Mouse (Mus musculus) layer of hippocampus, postnatal 25 days (tissue): ENCODE data around the gene Vamp1. TPM values are rescaled to one million over a fixed set of nuclear protein-coding genes. Genes with fewer than 3 reads are reported as not detected.

Source experiments
- DNase-seq, 2 experiments: peaks; one replicate each; pipeline ENCODE4 v3.0.0; 2022; ENCODE audit warnings: mixed read lengths in 2 of 2, low spot score in 1 of 2; ENCODE audit errors: extremely low spot score in 1 of 2
- total RNA-seq, 2 experiments: library from RNA; stranded (reverse); gene quantifications; 2 replicates each; pipeline ENCODE4 v1.2.3; 2021

The Vamp1 gene
- total RNA-seq: 10 to 100 TPM; 71.1 to 71.4 TPM

DNA sequence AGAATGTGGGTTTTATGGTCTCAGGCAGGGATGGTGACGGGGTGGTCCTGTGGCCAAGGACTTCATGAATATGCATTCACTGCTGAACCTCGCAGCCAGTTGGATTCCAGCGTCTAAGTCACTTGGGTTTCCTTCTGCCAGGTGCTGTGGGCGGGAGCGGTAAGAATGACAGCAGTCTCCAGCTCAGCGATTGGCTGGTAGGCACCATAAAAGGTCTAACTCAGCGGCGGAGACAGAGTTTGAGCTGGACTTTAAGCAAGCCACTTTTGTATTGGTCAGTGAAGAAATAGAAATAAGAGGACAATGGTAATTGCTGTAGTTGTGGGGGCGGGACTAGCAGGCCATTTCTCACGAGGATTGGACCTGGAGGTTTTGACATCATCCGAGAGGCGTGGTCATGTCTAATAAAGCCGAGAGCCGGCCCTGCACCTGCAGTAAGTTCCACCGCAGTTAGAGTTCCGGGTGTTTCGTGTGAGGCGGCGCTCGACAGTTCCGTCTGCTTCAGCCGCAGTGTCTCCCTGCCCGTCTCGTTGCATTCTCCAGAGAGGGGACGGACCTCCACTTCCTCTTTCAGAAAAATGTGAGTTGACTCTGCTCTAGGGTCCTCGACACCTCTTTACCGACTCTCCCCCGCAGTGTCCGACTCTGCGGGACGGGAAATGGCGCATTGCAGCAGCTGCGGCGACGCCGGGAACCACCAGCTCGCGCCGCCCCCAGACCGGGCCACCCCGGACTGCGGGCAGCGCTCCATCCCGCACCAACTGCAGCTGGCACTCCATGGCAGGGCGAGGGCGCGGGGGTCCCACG lies at the start of gene Vamp1:
Gene Vamp1 (plus strand): TSS at position 404 of the 807 bp plus-strand sequence.
- peak; percentile 85 to 87 for DNase-seq

DNA sequence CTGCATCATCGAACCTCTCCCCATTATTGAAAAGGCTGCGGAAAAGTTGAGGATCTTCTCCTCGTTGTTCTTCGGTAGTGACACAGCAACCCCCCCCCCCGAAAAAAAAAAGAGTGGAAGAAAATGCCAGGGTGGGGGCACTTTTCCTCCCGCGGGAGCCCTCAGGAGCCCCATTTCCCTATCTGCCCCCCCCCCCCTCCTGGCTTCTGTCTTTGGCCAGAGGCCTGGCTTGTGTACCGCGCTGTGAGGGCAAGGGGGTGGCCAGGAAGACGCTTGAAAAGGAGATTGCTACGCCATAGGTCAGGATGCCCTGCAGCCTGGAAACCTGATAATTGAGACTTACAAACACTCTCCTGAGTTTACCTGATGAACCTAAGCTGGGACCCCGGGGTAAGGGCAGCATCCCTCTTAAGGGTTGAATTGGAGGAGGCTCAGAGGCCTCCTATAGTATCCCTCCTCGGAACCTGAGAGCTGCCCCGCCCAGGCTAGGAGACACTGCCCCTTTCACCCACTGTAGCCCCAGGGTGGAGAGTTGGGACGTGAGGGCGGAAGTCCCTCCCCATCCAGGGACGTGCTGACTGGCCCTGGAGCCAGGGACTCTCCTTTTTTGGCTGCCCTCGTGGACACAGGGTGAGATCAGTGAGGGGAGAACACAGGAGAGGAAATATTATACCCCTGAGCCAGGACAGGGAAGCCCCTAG lies 49.1 kb upstream of the Vamp1 start, which contains the start of gene Gapdh:
Gene Gapdh (minus strand): TSS at position 417 of the 701 bp plus-strand sequence.
- peak in 1 of 2 experiments; percentile 18 for DNase-seq

DNA sequence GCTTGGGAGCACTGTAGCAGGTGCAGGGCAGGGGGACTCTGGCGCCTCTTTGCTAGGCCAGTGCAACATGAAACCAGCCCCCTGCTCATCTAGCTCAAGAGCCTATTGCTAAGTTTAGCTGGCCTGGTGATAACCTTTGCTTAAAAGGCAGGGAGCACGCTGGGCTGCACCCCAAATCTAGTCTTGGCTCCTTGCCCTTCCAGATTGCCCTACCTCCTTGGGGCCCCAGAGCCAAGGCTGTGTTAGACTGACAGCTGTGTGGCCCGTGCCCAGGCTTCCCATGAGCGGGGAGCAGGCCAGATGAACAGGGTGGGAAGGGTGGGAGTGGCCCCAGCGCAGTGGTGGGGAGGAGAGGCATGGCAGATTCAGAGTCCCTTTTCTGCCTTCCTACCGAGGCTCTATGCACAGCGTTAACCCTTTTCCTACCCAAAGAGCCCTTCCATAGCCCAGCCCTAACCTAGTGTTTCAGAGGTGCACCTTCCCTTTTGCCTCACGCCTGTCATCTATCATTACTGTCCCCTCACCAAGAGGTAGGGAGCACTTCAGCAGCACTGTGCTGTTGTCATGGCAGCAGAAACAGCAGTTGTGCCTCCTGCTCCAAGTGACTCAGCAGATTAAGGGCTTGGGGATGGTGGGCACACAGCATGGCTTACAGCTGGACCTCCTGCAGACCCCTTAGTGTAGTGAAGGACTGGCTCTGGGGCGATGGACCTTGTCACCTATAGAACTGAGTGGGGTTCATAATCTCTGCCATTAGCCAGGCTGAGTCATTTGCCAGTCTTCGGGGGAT lies 48.3 kb upstream of the Vamp1 start:
- peak in 1 of 2 experiments; percentile 41 for DNase-seq

DNA sequence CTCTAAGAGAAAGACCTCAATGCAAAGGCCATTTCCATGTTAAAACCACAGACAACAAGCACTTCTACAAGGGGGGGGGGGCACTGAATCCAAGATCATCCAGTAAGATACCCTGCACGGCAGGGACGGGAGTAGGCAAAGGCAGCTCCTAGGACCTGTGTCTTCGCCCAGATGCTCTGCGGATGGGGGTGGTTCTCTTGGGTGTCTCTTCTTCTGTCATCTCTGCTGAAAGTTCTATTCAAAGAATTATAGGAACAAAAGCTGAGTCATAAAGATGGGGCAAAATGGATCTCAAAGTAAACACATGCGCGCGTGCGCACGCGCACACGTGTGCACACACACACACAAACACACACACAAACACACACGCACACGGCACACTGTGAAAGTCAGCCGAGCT lies 47.3 kb upstream of the Vamp1 start:
- no peak for DNase-seq

DNA sequence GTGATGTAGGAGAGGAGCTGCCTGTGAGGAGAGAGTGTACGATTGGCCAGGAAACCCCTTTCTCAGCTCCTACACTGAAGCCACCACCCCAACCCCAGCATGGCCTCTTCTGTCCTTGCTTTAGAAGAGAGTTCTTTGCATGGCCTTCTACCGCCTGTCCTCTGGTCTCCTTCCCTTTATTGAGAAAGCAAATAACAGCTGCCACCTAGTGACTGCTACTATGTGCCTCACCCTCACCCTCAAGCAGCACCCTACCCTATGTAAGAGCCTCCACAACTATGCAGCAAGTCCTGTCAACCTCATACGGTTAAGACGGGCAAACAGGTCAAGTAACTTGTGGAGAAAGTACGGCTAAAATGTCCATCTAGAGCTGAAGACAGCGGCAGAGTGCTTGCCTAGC lies 45.2 kb upstream of the Vamp1 start:
- DNase-seq: no peak

DNA sequence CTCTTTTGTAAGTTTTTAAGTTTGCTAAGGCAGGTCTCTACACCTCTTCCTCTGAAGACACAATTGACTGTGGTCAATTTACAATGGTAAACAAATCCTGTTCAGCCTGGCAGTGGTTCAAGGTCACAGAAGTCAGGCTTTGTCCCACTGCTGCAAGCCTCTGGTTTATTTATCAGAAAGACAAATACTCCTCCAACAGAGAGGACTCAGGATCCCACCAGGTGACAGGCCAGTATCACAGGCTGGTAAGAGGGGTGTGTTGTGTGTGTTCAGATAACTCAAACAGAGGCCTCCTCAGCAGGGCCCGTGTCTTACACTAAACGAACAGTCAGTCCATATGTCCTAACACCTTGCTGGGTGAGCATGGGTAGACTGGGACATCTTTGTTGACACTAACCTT lies 42.9 kb upstream of the Vamp1 start:
- DNase-seq: no peak

DNA sequence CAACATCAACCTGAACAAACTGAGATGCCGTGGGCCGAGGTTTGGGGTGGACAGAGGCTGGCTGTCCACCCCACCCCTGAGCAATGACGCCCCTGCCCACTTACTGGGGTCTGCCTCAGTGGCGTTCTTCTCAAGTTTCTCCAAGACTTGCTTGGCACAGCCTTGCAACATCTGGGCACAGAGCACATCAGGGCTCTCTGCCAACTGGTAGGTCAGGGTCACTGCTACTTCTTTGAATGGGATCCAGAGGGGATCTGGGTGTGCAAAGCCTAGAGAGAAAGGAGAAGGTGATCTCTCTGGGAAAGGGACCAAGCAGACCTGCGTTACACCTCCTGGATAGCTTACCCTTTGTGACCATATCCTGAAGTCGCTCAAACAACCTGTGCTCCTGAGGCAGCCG lies 42.1 kb upstream of the Vamp1 start:
- no peak for DNase-seq

DNA sequence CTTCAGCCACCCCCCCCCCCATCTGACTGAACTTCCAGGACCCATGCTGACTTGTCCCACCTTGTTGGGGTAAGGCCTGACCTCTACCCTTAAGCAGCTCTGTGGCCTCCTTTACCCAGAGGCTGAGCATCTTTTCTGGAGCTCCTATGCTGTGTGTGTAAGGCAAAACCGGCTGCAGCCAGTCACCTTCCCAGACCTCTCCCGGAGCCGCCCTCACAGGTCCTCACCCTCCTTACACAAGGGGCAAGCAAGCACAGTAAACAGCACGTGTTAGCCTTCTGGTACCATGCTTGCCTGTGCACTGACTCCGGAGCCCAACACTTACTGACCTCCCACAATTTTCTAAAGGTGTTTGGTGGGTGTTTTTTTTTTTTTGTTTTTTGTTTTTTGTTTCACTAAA lies 39.9 kb upstream of the Vamp1 start:
- DNase-seq: no peak

DNA sequence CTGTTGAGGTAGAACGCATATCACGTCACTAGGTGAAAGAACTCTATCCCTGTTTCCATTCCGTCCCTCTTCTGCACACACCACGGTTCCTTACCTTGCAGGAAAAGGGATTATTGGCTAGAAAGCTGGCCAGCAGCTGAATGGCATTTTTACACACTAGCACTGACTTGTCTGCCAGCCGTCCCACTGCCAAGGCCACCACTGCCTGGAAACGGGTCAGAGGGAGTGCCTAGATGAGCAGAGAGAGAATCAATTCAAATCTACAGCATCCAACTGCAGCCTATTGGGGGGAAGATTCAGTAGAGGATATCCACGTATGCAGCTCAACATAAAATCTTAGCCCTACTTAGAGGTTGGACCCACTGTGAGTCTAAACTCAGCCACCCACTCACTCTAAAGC lies 35.8 kb upstream of the Vamp1 start:
- DNase-seq: no peak

DNA sequence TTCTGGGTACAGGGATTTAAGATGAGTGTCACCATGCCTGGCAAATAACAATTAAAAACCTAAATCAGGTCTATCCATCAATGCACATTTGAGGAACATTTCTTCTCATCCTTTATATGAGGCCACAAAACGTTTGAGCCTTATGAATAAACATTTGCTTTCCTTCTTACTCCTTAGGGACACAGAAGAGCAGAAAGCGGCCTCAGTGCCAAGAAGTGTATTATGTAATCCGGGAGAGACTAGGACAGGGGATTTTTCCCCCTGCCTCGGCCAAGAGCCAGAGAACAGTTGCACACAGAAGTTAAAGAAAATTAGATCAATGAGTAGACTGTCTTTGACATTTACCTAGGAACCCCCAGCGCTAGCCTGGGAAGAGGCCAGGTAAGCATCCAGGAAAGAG lies 33.2 kb upstream of the Vamp1 start:
- DNase-seq: no peak

DNA sequence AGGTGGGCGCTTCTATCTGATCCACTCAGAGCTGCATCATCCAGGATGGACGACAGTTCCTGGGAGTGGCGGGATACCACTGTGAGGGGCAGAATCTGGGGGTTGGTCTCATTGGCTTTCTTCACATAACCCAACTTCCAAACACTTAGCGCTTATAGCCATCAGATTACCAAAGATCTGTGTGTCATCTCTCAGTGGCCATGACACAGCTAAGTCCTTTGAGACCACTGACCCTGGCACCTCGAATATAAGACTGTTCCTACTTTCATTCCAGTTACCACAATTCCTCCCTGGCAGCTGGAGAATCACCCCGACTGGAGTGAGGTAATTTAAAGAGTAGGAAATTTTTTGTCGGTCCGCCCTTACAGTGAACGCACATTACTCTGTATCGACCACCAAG lies 29.1 kb upstream of the Vamp1 start:
- no peak for DNase-seq

DNA sequence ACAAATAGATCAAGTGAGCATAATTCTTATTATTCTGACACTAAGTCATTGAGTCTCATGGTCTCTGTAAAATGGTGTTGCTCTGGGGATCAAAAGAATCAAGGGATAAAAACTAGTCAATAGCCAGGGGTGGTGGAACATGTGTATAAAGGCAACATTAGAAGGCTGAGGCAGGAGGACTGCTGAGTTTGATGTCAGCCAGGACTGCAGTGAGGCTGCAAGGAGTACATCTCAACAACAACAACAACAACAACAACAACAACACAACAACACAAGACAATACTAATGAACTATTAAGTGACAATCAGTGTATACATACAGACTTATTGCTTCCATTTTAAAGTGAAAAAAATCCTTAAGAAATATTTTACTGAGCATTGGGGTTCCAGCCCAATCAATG lies 24.5 kb upstream of the Vamp1 start:
- no peak for DNase-seq

DNA sequence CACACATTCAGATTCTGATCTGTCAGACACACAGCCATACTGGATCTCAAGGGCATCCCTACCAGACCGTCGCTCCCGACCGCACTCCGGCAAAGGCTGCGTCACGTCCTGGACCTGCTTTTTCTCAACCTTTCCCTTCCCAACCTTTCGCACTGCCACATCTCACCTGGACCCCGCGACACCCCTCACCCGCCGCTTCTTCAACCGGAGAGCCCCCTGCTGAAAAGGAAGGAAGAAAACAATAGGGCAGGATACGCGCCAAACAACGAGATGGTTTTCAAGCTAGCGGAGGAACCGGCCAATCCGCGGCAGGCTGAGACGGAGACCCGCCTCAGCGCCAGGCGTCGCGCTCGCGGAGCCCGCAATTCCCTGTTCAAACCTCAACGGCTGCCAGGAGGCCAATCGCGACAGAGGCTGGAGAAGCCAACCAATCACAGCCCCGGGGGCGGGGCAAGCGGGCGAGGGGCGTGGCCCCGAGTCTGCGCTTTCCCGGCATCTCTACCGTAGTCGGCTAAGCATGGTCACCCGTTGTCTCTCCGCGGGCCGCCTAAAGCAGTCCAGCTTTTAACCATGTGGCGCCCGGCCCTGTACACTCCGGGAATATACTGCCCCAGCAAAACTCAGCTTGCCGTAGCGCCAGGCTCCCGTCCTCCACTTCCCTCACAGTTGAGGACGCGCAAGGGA lies 23.9 kb upstream of the Vamp1 start, which contains the start of the genes Ncapd2 and Mrpl51:
Gene Ncapd2 (minus strand): TSS at position 370 of the 684 bp plus-strand sequence.
Gene Mrpl51 (plus strand): TSS at position 470 of the 684 bp plus-strand sequence.
- DNase-seq: peak; percentile 89 to 94

DNA sequence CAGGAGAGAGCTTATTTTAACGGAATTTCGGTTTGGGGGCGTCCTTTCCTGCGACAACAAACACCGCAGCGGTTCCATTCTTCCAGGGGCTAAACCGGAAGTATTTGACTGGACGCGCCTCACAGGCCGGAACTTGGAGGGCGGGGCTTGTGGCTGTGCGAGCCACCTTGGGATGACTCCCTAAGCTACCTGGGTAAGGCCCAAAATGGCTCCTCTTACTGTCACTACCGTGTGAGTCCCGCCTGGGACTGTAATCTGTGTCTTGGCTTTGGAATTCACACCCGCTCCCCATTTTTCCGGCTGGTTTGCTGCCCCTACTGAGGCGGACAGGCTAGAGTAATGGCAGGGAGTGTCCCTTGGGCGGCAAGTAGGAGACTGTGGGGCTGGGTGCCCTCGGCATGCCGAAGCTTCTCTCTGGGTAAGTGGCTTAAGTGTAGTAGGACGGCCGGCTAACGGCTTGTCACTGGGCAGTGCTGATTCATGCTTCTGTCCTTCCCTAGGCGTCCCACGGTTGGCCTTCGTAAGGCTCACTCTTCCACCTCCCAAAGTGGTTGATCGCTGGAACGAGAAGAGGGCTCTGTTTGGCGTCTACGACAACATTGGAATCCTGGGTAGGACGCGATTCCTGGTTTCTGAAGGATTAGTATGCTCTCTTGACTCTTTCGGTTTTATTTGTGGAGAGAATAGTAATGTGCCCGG lies 23.2 kb upstream of the Vamp1 start:
- DNase-seq: peak; percentile 74 to 80

DNA sequence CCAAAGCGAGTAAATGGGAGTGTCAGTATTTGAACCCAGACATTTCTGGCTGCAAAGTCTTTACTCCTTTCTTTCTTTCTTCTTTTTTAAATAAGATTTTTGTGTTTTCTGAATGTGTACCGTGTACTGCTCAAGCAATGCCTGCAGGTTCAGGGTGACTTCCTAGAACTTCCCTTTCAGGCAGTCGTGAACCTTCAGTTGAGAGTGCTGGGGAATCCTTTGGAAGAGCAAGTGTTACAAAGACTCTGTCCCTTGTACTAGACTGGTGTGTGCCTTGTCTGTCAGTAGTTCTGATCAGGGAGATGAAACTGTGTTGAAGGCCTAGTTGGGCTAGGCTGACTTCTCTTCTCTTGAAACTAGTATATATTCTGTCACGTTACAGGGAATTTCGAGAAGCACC lies 22.5 kb upstream of the Vamp1 start:
- DNase-seq: no peak

DNA sequence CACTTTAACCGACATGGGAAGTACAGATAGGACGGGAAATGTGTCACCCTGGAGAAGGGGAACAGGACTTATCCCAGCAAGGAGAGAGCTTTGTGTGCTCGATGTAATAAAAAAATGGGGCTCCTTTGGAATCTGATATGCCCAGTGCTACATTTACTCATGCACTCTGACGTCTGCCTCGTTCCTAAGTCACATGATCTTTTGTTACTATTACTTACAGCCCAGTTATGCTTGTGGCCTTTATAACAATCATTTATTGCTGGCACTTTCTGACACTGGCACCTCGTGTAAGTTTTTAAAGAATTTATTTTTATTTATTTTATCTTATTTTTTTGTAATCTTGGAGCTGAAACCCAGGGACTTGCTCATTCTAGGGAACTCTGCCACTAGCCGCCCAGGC lies 22.0 kb upstream of the Vamp1 start:
- DNase-seq: no peak

DNA sequence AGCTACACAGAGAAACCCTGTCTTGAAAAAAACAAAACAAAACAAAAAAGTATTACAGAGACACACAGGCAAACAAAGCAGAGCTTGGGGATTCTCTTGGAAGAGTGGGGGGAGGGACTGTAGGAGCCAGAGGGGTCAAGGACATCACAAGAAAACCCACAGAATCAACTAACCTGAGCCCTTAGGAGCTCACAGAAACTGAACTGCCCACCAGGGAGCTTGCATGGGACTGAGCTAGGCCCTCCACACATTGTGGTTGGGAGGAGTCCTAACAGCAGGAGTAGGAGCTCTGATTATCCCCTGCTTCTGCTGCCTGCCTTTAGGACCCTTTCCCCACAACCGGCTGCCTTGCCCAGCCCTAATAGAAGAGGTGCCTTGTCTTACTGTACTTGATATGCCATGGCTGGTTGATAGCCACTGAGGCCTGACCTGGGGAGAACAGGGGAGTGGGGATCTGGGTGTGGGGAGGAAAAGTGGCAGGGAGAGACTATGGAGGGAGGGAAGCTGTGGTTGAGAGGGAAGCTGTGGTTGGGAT lies 19.7 kb upstream of the Vamp1 start:
- DNase-seq: no peak

DNA sequence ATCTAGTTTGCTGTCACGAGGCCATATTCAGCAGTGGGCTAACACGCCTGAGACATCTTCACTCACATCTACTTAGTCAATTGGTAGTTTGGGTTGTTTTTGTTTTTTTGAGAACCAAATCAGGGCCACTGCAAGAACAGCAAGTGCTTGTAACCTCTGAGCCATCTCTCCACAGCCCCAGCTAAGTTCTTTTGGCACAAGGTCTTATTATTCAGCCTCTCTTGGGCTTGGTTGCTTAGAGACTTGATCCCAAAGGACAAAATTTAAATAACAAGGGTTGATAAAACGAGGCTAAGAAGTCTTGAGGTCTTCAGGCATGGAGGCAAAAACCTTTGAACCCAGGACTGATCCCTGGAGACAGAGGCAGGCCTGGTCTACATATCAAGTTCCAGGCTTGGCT lies 19.1 kb upstream of the Vamp1 start:
- DNase-seq: no peak

DNA sequence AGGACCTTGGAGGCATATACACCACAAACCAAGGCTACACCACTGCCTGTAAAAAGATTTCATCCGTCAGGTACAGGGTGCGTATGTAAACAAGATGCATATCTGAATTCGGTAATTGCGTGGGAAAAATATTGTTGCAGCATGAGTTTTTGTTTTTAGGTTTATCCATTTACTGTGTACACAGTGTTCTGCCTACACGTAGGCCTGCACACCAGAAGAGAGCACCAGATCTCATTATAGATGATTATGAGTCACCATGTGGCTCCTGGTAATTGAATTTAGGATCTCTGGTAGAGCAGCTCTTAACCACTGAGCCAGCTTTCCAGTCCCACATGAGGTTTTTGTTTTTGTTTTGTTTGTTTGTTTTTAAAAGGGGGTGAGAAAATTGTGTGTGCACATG lies 18.2 kb upstream of the Vamp1 start:
- no peak for DNase-seq
